Mouse (Mus musculus): ENCODE measurements at regions not wholly inside any gene's neighbourhood (a gene's known extent, or its start where the extent isn't known, plus 50 kb on each side); places are given as distances from the start of the nearest gene placed in this dataset.

- DNase-seq (ENCODE audit: low read depth): peak; percentile 5
These were observed 464.8 kb upstream of the Mki67 start for GRCm38 (mm10) chr7:136180996-136181395.

DNA sequence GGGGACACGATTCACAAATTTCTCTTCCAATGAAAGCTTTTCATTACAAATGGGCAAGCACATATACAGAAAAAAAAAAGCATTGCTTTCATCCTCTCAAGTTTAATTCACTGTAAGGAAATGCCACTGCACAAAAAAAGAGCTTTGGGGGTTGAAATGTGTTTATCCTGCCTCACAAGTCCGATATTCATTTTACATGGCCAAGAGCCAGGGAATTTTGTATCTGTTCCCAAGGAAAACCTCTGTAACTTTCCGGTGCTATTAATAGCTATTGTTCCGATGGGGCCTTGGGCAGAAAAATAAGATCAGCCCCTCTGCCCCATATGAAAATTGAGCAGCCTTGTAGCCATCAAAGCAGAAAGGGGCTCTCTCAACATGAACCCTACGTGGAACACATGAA is 465.9 kb upstream of the Mki67 start:
- DNase-seq (ENCODE audit: low read depth): no peak

- DNase-seq (ENCODE audit: low read depth): no peak
These were observed 480.4 kb upstream of the Mki67 start for GRCm38 (mm10) chr7:136196424-136197160.

DNA sequence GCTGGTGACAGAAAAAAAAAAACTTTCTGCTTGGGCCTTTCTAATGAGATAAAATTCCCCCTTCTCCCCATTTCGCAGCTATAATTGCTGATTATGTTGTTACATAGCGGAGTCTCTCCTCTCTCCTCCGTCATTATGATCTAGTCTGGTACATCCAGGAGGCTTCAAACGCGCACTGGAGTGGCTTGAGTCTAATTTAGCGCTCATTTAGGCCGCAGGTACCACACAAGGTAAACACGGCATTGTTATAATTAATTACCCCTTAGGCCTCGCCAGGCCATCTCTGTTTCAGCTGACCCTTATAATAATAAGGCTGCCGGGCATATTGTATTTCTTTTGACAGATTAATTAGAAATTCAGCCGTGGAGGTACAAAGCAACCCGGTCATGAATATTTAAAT is 492.7 kb upstream of the Mki67 start:
- DNase-seq (ENCODE audit: low read depth): no peak

GRCm38 (mm10) chr7:136209299-136210171 is 493.4 kb upstream of the Mki67 start:
- DNase-seq (ENCODE audit: low read depth): no peak

- no peak for DNase-seq (ENCODE audit: low read depth)
These were observed 496.3 kb upstream of the Mki67 start for GRCm38 (mm10) chr7:136212492-136212891.

GRCm38 (mm10) chr7:136213057-136213961 is 497.1 kb upstream of the Mki67 start:
- DNase-seq (ENCODE audit: low read depth): no peak

- DNase-seq (ENCODE audit: low read depth): no peak
These were observed 497.8 kb upstream of the Mki67 start for GRCm38 (mm10) chr7:136213962-136214308.

DNA sequence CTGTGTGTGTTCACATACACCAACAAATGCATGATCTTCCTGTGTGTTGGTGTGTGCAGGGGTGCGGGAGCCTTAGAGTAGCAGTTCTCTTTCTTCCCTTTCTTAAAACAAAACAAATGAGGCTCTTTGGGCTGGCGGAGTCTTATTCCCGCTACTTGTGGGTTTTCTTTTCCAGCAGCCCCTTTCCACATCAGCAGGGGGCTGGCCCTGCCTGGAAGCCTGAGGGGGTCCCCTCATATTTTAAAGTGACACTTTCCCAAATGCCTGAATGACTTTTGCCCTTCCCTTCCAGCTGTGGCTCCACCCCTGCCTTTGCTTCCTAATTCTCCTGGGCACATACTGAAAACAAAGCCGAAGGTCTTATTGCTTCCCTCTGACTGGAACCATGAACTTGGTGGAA is 498.3 kb upstream of the Mki67 start:
- DNase-seq (ENCODE audit: low read depth): no peak

GRCm38 (mm10) chr7:136216734-136217133 is 500.6 kb upstream of the Mki67 start:
- DNase-seq (ENCODE audit: low read depth): no peak

GRCm38 (mm10) chr7:136219564-136220244 is 503.5 kb upstream of the Mki67 start:
- DNase-seq (ENCODE audit: low read depth): no peak

DNA sequence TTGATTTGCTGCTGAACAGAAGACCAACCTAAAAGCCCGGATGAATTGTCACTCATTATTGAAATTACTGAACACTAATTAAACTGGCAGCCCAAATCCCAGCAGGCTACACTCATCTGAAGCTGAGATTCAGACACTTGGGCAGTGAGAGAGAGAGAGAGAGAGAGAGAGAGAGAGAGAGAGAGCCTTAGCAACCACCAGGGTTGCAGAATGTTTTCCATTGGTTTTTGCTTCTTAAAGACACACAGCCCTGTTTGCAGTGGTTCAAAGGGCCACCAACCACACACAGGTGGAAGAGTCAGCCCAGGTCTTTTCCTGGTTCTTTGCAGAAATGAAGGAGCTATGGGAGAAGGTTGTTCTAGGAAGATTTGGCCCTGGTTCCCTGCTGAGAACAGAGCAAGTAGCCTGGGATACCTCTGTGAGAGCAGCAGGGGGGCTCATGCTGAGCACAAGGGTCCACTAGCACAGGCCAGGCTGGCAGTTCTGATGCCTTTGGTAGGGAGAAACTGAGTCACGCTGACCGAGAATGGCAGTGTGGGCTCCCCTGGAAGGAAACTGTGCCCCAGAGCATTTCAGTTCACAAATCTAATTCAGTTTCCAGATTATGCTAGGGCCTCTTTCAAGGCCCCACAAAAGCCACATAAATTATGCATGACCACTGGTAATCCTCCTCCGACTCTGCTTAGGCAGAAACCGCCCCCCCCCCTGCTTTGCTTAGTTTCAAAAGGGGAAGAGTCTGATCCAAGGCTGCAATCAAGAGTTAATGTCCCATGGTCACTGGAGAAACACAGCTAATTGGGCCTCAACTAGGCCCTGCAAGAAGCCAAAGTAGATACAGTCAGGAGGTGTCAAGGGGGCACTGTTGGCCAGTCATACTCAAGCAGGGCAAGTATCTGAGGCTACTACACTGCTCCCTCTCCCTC is 504.3 kb upstream of the Mki67 start:
- DNase-seq (ENCODE audit: low read depth): no peak

DNA sequence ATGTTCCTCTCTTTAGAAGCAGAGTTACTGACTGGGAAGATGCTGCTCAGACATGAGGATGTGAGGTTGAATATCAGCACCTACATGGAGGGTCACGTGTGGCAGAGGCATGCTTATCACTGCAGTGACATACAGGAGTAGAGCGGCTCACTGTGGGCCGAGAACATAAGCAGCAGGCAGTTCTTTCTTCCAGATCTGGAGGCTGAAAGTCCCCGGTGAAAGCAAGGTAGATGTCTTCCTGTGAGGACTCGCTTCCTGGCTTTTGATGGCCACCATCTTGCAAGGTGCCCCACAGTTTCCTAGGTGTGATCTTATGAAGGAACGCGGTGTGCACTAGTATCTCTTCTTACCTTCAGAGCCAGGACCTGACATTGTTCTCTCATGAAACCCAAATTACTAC is 505.5 kb upstream of the Mki67 start:
- DNase-seq (ENCODE audit: low read depth): no peak

- no peak for DNase-seq (ENCODE audit: low read depth)
These were observed 509.9 kb upstream of the Mki67 start for GRCm38 (mm10) chr7:136226031-136226430.

- DNase-seq (ENCODE audit: low read depth): no peak
These were observed 512.2 kb upstream of the Mki67 start for GRCm38 (mm10) chr7:136228331-136228730.

- DNase-seq (ENCODE audit: low read depth): no peak
These were observed 513.4 kb upstream of the Mki67 start for GRCm38 (mm10) chr7:136229592-136229991.

DNA sequence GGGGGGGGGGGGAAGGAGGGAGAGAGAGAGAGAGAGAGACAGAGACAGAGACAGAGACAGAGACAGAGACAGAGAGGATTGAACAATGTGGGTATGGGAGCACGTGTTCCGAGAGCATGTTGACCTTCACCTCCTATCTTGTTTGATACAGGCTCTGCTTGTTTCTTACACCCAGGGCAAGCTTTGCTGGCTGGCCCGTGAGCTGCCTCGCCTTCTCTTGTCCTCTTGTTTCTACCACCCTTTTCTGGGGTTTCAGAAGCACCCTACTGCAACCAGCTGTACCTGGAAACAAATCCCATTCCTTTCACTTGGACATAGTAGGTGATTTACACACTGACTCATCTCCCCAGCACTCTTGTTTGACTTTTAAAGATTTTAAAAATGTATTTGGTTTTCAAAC is 516.0 kb upstream of the Mki67 start:
- DNase-seq (ENCODE audit: low read depth): no peak

DNA sequence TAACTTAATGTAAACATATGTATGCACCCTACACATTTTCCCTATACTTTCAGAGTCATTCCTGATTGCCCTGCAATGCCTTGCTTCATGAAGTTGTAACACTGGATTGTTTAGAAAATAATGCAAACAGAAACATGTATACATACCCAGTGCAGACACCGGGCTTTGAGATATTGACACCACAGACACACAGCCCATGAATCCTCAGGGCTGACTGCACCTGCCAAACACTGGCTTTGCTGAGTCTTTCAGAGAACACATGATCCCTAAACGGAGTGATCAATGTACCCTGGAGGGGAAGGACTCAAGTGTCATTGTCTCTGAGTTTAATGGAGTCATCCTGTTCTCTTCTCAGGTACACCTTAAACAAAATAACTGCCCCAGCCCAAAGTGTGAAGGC is 519.4 kb upstream of the Mki67 start:
- DNase-seq (ENCODE audit: low read depth): no peak

DNA sequence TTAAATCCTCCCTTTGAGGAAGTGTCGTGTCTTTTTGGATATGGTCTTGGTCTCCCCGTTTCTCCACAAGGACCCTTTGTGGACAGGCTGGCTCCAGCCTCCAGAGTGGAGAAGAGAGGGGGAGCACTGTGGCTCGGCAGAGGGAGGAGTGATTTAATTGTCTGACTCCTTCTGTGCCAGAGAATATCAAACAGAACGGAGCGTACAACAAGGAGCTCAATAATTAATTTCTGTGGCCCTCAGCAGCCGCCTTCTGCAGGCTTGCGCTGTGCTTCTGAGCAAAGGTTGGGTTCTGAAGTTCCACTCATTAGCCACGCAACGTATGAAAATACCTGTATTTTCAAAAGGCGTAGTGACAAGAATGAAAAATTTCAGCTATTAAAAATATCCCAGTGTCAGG is 520.2 kb upstream of the Mki67 start:
- no peak for DNase-seq (ENCODE audit: low read depth)

GRCm38 (mm10) chr7:136265691-136266090 is 549.5 kb upstream of the Mki67 start:
- DNase-seq (ENCODE audit: low read depth): no peak
